In the genomic region with DNA sequence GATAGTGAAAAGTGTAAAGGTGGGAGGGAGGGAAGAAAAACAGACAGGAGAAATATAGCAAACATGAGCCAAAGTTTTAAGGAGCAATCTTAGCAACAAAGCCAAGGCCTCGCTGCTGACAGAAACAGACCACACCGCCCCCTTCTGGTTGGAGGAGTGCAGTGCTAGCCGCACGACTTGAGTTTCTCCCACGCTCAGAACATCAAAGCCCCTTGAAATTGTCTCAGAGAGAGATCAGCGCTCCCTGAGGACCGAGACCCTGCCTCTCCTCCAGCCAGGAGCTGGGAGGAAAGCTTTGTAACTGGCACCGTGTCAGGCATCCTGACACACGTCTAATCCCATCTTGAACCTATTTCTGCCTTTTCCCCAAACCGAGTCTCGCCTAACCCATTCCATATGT, we compare ENCODE assay signal across 9 mouse cellular contexts.
DNase-seq lines count a peak whose midpoint lies in the region; ATAC-seq and TF ChIP-seq lines count a peak whose summit lies in the region.
"Had no signal": no experiment of that assay in that cellular context is flagged by ENCODE, and none has a peak within 500 bp of the region (broad histone marks: within the 10 kb centered on the region; RNA-seq: fewer than 3 reads in every experiment).

No protein-coding gene starts in this region.

- no peaks in the 10 kb centered on the region for H3K36me3 ChIP-seq in forebrain, embryonic 13.5 days (ENCODE audit: poor library complexity, severe bottlenecking)
- no peaks in the 10 kb centered on the region for H3K36me3 ChIP-seq in limb, embryonic 14.5 days (ENCODE audit: control insufficient read depth, insufficient read depth, low read length)
- H3K36me3 ChIP-seq: heart, embryonic 15.5 days had no signal

- peak; percentile 44 for DNase-seq in right cerebral cortex, adult 18-20 months
- no peak for DNase-seq in right cerebral cortex, postnatal 36 days (ENCODE audit: low spot score in 2 of 2)
- DNase-seq in limb, embryonic 14.5 days (ENCODE audit: low spot score) = peak; percentile 87
- peak; percentile 42 for DNase-seq in retina, postnatal 7 days (ENCODE audit: low read depth, low spot score)
- DNase-seq in urinary bladder, postnatal 4 days (ENCODE audit: low spot score in 2 of 2) = peak; percentile 57 to 77

- TF ChIP-seq CTCF in bone marrow macrophage, adult 2 months (IDR thresholded peaks at IDR 0.05; ENCODE audit: low read depth, low read length) = peak; percentile 77

- peaks cover 42% of the 10 kb centered on the region for H3K4me1 ChIP-seq in bone marrow macrophage, adult 2 months (ENCODE audit: control insufficient read depth, insufficient read depth, low read length)
- peaks cover 40% of the 10 kb centered on the region for H3K4me1 ChIP-seq in forebrain, embryonic 13.5 days
- H3K4me1 ChIP-seq in limb, embryonic 14.5 days (ENCODE audit: control insufficient read depth, insufficient read depth, low read length) = peaks cover 16% of the 10 kb centered on the region

- WGBS in forebrain, embryonic 13.5 days = 10% methylated on average over 11 of the region's 11 CpGs
- WGBS in limb, embryonic 14.5 days = 6% methylated on average over 11 of the region's 11 CpGs

- H3K4me2 ChIP-seq in forebrain, embryonic 13.5 days = no peak overlapping the region
- no peak overlapping the region for H3K4me2 ChIP-seq in limb, embryonic 14.5 days (replicated peaks; ENCODE audit: low read depth, low read length, severe bottlenecking)
- H3K4me2 ChIP-seq: heart, embryonic 15.5 days had no signal

- TF ChIP-seq POLR2A in bone marrow macrophage, adult 2 months (IDR thresholded peaks at IDR 0.05; ENCODE audit: borderline replicate concordance, low read depth, low read length) = no peak
- no peak for TF ChIP-seq POLR2A in limb, embryonic 14.5 days (IDR thresholded peaks at IDR 0.05; ENCODE audit: borderline replicate concordance, extremely low read depth, insufficient read depth, insufficient read length)

- no peak overlapping the region for H3K27ac ChIP-seq in bone marrow macrophage, adult 2 months (ENCODE audit: insufficient read depth, low read depth, low read length)
- no peak overlapping the region for H3K27ac ChIP-seq in forebrain, embryonic 13.5 days
- no peak overlapping the region for H3K27ac ChIP-seq in limb, embryonic 14.5 days (replicated peaks; ENCODE audit: low read depth, low read length)
- H3K27ac ChIP-seq: heart, embryonic 15.5 days had no signal

- H3K27me3 ChIP-seq in forebrain, embryonic 13.5 days = peaks cover 36% of the 10 kb centered on the region
- no peaks in the 10 kb centered on the region for H3K27me3 ChIP-seq in limb, embryonic 14.5 days (ENCODE audit: control insufficient read depth, insufficient read depth, low read length)

- no peak overlapping the region for H3K4me3 ChIP-seq in bone marrow macrophage, adult 2 months (ENCODE audit: insufficient read depth, low read length)
- H3K4me3 ChIP-seq in forebrain, embryonic 13.5 days = no peak overlapping the region
- H3K4me3 ChIP-seq in limb, embryonic 14.5 days (replicated peaks; ENCODE audit: low read length) = no peak overlapping the region
- H3K4me3 ChIP-seq: heart, embryonic 15.5 days had no signal

- peak; percentile 50; the same call in 1 of the 2 replicates for ATAC-seq in forebrain, embryonic 13.5 days
- ATAC-seq in inflammation-experienced regulatory T-cells, adult 6 months = peak; percentile 53
- peak; percentile 60 for ATAC-seq in limb, embryonic 14.5 days (ENCODE audit: low FRiP score, low read depth)

- no peaks in the 10 kb centered on the region for H3K9me3 ChIP-seq in forebrain, embryonic 13.5 days (replicated peaks)
- H3K9me3 ChIP-seq in limb, embryonic 14.5 days (ENCODE audit: control insufficient read depth, low read length) = no peaks in the 10 kb centered on the region
- H3K9me3 ChIP-seq: heart, embryonic 15.5 days had no signal

- no peak overlapping the region for H3K9ac ChIP-seq in forebrain, embryonic 13.5 days
- H3K9ac ChIP-seq in limb, embryonic 14.5 days (ENCODE audit: low read depth, low read length, severe bottlenecking) = no peak overlapping the region
- H3K9ac ChIP-seq: heart, embryonic 15.5 days had no signal

Comparison
In these comparisons a context has a peak if more than half of its experiments do, and no peak if none do; other contexts are left out.
1. DNase-seq: peak in right cerebral cortex, adult 18-20 months (single experiment), limb, embryonic 14.5 days (single experiment), retina, postnatal 7 days (single experiment) and urinary bladder, postnatal 4 days (2 of 2); none in right cerebral cortex, postnatal 36 days (0 of 2).
2. Peak in every context shown above with its lines, with median percentiles within 50 percentile points of each other: ATAC-seq.